Mouse (Mus musculus): Measurements from ENCODE around the gene Fcrl5. TPM values are rescaled to one million over a fixed set of nuclear protein-coding genes. Genes with fewer than 3 reads are reported as not detected.
"Not testable (repeated sequence)": the region's sequence is repeated elsewhere in the genome, so short reads cannot be mapped to it uniquely, and the experiment has no call there.

Gene Fcrl5
- polyA plus RNA-seq, 1 experiment from 2014 or later, result not detected

DNA sequence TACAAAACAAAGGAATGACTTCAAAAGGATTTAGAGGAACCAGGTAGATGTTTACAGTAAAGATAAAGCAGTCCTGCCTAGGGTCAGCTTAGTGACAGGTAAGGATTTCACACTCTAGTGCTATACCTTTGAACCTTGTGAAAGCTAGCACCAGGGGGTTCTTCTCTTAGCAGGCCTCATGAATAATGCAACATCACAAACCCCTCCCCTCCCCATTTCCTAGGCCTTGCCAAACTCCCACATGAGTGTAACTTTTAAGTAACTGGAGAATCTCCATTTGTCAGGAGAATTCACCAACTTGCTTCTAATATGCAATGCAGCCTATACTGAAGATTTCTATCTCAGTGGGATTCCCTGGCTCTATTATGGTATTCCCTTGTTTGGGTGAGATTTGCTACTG is 43.7 kb downstream of the Fcrl5 start:
- not testable (repeated sequence) for H3K27ac ChIP-seq (ENCODE audit: low read depth, low read length); H3K36me3 ChIP-seq (ENCODE audit: control insufficient read depth, insufficient read depth, low read length); DNase-seq (ENCODE audit: low spot score); H3K27me3 ChIP-seq (replicated peaks; ENCODE audit: control insufficient read depth, insufficient read depth, low read length); H3K4me2 ChIP-seq; H3K4me3 ChIP-seq (ENCODE audit: low read depth, low read length); H3K9ac ChIP-seq (ENCODE audit: low read depth, low read length); H3K9me3 ChIP-seq (ENCODE audit: control insufficient read depth, low read length); ATAC-seq (replicated peaks; ENCODE audit: low FRiP score); H3K4me1 ChIP-seq (replicated peaks; ENCODE audit: control insufficient read depth, insufficient read depth, low read length)

DNA sequence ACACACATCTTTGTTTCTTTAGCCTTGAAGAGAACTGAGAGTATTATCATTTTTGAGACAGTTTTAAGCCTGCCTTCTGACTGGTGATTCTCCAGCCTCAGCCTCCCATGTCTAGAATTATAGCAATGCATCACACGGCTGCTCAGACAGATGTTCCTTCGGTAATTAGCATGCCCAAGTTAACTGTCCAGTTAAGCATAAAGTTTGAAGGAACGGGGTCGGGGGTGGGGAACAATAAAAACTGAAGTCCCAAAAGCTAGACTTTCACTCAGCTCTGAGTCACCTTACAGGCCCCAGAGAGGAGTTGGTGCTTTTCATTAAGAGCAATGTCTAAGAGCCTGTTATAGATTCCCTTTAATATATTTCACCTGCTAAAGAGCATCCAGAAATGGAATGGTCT is 51.8 kb downstream of the Fcrl5 start:
- H3K27me3 ChIP-seq (replicated peaks; ENCODE audit: control insufficient read depth, insufficient read depth, low read length), result no peaks in the 10 kb centered on the region
- no peaks in the 10 kb centered on the region for H3K9me3 ChIP-seq (ENCODE audit: control insufficient read depth, low read length)
- no peak overlapping the region for H3K4me3 ChIP-seq (ENCODE audit: low read depth, low read length)
- no peak for DNase-seq (ENCODE audit: low spot score)
- H3K36me3 ChIP-seq (ENCODE audit: control insufficient read depth, insufficient read depth, low read length), result no peaks in the 10 kb centered on the region
- H3K9ac ChIP-seq (ENCODE audit: low read depth, low read length), result no peak overlapping the region
- H3K4me2 ChIP-seq, result no peak overlapping the region
- no peaks in the 10 kb centered on the region for H3K4me1 ChIP-seq (replicated peaks; ENCODE audit: control insufficient read depth, insufficient read depth, low read length)
- ATAC-seq (replicated peaks; ENCODE audit: low FRiP score), result no peak
- no peak overlapping the region for H3K27ac ChIP-seq (ENCODE audit: low read depth, low read length)
- WGBS, result 88% methylated on average over 4 of the region's 4 CpGs

DNA sequence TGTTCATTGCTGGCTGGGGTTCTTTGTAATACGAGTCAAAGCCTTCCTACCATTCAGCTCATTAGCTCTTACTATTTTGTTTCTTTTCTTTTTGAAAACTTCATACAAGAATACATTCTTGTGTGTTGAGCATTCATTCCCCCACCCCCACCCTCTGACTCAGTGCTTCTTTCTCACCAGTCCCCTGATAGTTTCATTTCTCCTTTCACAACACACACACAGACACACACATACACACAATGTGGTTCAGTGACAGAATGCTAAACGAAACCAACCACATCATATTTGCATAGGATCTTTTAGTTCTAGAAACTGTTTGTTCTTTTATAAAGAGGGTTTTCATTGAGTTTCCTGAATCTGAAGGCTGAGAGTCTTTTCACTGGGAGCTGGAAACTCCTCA is 52.3 kb downstream of the Fcrl5 start:
- H3K4me3 ChIP-seq (ENCODE audit: low read depth, low read length), result no peak overlapping the region
- H3K27ac ChIP-seq (ENCODE audit: low read depth, low read length), result no peak overlapping the region
- WGBS, result 74% methylated on average over 2 of the region's 2 CpGs
- no peaks in the 10 kb centered on the region for H3K36me3 ChIP-seq (ENCODE audit: control insufficient read depth, insufficient read depth, low read length)
- no peak overlapping the region for H3K4me2 ChIP-seq
- no peaks in the 10 kb centered on the region for H3K27me3 ChIP-seq (replicated peaks; ENCODE audit: control insufficient read depth, insufficient read depth, low read length)
- H3K9me3 ChIP-seq (ENCODE audit: control insufficient read depth, low read length), result no peaks in the 10 kb centered on the region
- no peak for DNase-seq (ENCODE audit: low spot score)
- no peaks in the 10 kb centered on the region for H3K4me1 ChIP-seq (replicated peaks; ENCODE audit: control insufficient read depth, insufficient read depth, low read length)
- H3K9ac ChIP-seq (ENCODE audit: low read depth, low read length), result no peak overlapping the region
- ATAC-seq (replicated peaks; ENCODE audit: low FRiP score), result no peak

DNA sequence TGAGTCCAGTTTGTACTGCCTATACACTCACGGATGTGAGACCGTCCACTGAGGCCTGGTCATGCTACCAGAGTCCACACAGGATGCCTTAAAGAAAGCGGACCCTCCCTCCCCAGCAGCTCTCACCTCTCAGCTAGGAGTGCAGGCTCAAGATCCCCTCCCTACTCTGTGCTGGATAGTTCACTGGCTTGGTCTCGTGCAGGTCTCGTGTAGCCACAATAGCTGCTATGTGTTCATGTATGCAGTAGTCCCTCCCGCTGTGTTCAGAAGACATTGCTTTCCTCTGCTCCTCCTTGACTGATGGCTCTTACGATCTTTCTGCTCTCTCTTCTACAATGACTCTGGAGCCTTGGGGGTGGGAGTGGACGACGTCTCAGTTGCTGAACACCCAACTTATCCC is 62.7 kb downstream of the Fcrl5 start:
- WGBS, result 82% methylated on average over 9 of the region's 9 CpGs
- Histone ChIP-seq H3K4me1 (replicated peaks; ENCODE audit: control insufficient read depth, insufficient read depth, low read length) (no peaks in the 10 kb centered on the region), H3K4me3 (ENCODE audit: low read depth, low read length) (no peak overlapping the region), H3K27ac (ENCODE audit: low read depth, low read length) (no peak overlapping the region), H3K9me3 (ENCODE audit: control insufficient read depth, low read length) (no peaks in the 10 kb centered on the region), H3K27me3 (replicated peaks; ENCODE audit: control insufficient read depth, insufficient read depth, low read length) (no peaks in the 10 kb centered on the region), H3K9ac (ENCODE audit: low read depth, low read length) (no peak overlapping the region), H3K36me3 (ENCODE audit: control insufficient read depth, insufficient read depth, low read length) (no peaks in the 10 kb centered on the region), H3K4me2 (no peak overlapping the region)
- no peak for DNase-seq (ENCODE audit: low spot score)
- no peak for ATAC-seq (replicated peaks; ENCODE audit: low FRiP score)

DNA sequence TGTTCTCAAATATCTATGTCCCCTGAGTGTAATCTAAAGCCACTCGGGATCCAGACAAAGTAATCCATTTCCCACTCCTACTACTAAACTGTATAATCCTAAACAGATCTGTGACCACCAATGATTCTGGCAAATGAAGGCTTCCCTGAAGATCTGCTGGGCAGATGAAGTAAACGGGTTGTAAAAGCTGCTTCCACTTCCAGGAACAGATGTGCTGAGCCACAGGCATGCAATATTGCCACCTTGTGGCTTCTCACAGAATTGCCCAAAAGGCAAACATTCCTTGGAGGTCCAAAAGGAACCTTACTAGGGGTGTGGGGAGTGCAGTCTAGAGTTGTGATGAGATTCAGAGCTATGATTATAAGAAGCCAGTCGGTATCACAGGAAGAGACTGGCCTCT is 63.5 kb downstream of the Fcrl5 start:
- H3K4me2 ChIP-seq, result no peak overlapping the region
- H3K9ac ChIP-seq (ENCODE audit: low read depth, low read length), result no peak overlapping the region
- WGBS, result 15% methylated on average over 3 of the region's 3 CpGs
- H3K4me3 ChIP-seq (ENCODE audit: low read depth, low read length), result no peak overlapping the region
- ATAC-seq (replicated peaks; ENCODE audit: low FRiP score) (no peak), DNase-seq (ENCODE audit: low spot score) (no peak)
- H3K36me3 ChIP-seq (ENCODE audit: control insufficient read depth, insufficient read depth, low read length), result no peaks in the 10 kb centered on the region
- no peaks in the 10 kb centered on the region for H3K4me1 ChIP-seq (replicated peaks; ENCODE audit: control insufficient read depth, insufficient read depth, low read length)
- no peak overlapping the region for H3K27ac ChIP-seq (ENCODE audit: low read depth, low read length)
- no peaks in the 10 kb centered on the region for H3K27me3 ChIP-seq (replicated peaks; ENCODE audit: control insufficient read depth, insufficient read depth, low read length)
- no peaks in the 10 kb centered on the region for H3K9me3 ChIP-seq (ENCODE audit: control insufficient read depth, low read length)

DNA sequence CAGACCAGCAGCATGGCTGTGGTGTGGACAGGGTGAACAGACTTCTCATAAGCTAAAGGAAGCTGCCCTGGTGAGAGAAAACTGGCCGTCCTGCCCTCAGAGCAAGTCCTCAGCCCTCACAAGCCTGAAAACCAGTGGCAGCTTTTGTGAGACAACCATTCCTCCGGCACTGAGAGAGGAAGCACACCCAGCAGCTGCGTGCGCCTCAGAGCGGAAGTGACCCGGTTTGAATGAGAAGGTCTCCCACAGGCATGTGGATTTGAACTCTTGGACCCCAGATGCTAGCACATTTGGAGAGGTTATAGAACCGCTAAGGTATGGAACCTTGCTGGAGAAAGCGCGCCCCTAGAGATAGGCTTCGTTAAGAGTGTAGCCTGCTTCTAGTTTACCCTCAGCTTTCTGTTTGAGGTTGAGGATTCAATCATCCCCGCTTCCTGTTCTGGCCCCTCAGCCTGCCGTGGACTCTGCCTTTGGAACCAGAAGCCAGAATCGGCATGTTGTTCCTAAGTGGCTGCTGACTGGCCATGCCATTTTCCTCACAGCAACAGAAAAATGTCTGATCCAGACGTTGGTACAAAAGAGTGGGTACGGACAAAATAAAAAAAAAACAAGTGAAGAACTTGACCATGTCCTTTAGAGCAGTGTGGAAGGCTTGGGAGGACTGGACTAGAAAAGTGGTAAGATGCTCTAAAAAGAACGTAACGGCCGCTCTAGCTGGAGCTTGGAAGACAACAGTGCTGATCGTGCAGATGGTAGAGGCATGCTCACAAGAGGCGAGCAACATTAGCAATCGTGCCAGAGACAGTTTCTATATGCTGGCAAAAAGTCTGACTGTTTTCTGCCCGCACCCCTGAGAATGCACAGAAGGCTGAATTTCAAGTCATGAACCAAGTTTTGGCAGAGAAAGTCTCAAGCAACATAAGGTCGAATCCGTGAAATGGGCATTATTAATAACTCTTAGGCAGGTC is 64.8 kb downstream of the Fcrl5 start:
- no peaks in the 10 kb centered on the region for H3K27me3 ChIP-seq (replicated peaks; ENCODE audit: control insufficient read depth, insufficient read depth, low read length)
- H3K9me3 ChIP-seq (ENCODE audit: control insufficient read depth, low read length), result no peaks in the 10 kb centered on the region
- DNase-seq (ENCODE audit: low spot score), result no peak
- WGBS, result 64% methylated on average over 24 of the region's 24 CpGs
- H3K27ac ChIP-seq (ENCODE audit: low read depth, low read length), result no peak overlapping the region
- no peak overlapping the region for H3K9ac ChIP-seq (ENCODE audit: low read depth, low read length)
- no peak overlapping the region for H3K4me2 ChIP-seq
- no peak overlapping the region for H3K4me3 ChIP-seq (ENCODE audit: low read depth, low read length)
- H3K36me3 ChIP-seq (ENCODE audit: control insufficient read depth, insufficient read depth, low read length), result no peaks in the 10 kb centered on the region
- ATAC-seq (replicated peaks; ENCODE audit: low FRiP score), result no peak
- no peaks in the 10 kb centered on the region for H3K4me1 ChIP-seq (replicated peaks; ENCODE audit: control insufficient read depth, insufficient read depth, low read length)

DNA sequence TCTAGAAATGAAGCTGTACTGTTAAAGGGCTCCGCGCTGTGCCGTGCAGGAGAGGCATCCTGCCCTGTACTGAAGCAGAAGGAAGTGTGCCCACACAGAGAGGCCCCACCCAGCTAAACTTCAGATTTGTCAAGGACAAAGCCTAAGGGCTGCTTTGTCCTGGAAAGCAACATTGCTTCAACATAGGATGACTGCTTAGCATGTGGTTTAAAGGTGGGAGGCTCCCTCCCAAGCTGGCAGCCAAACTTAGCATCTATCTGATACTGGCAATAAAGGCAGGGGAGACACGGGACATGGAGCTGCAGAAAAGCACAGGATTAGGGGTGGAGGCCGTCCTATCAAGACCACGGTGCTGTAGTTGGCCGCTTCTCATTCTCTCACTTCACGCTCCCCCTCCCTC is 65.6 kb downstream of the Fcrl5 start:
- no peak overlapping the region for H3K27ac ChIP-seq (ENCODE audit: low read depth, low read length)
- H3K4me1 ChIP-seq (replicated peaks; ENCODE audit: control insufficient read depth, insufficient read depth, low read length), result no peaks in the 10 kb centered on the region
- no peak overlapping the region for H3K9ac ChIP-seq (ENCODE audit: low read depth, low read length)
- no peaks in the 10 kb centered on the region for H3K27me3 ChIP-seq (replicated peaks; ENCODE audit: control insufficient read depth, insufficient read depth, low read length)
- H3K4me3 ChIP-seq (ENCODE audit: low read depth, low read length), result no peak overlapping the region
- no peak for DNase-seq (ENCODE audit: low spot score)
- no peaks in the 10 kb centered on the region for H3K9me3 ChIP-seq (ENCODE audit: control insufficient read depth, low read length)
- no peak overlapping the region for H3K4me2 ChIP-seq
- 53% methylated on average over 8 of the region's 8 CpGs for WGBS
- no peak for ATAC-seq (replicated peaks; ENCODE audit: low FRiP score)
- no peaks in the 10 kb centered on the region for H3K36me3 ChIP-seq (ENCODE audit: control insufficient read depth, insufficient read depth, low read length)

DNA sequence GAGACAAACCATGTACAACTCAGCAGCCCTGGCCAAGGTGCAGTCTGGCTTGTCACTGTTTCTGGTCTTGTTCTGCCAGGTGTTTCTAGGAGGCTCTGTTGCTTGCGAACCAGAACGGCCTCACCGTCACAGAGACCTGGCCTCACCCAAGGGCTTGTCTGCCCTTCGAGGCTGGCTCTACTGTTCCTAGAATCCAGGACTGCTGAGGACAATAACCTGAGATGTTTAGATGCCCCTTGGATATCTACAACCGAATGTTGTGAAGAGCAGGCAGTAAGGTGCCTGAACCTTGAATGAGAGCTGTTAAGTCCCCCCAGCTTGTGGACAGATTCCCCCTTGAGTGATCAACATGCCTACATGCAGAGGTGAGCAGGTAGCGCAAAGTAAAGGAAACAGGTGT is 67.2 kb downstream of the Fcrl5 start:
- no peak for ATAC-seq (replicated peaks; ENCODE audit: low FRiP score)
- WGBS, result 87% methylated on average over 6 of the region's 6 CpGs
- no peaks in the 10 kb centered on the region for H3K4me1 ChIP-seq (replicated peaks; ENCODE audit: control insufficient read depth, insufficient read depth, low read length)
- H3K9me3 ChIP-seq (ENCODE audit: control insufficient read depth, low read length), result no peaks in the 10 kb centered on the region
- no peak overlapping the region for H3K4me2 ChIP-seq
- H3K36me3 ChIP-seq (ENCODE audit: control insufficient read depth, insufficient read depth, low read length), result no peaks in the 10 kb centered on the region
- H3K4me3 ChIP-seq (ENCODE audit: low read depth, low read length), result no peak overlapping the region
- no peaks in the 10 kb centered on the region for H3K27me3 ChIP-seq (replicated peaks; ENCODE audit: control insufficient read depth, insufficient read depth, low read length)
- H3K9ac ChIP-seq (ENCODE audit: low read depth, low read length), result no peak overlapping the region
- no peak overlapping the region for H3K27ac ChIP-seq (ENCODE audit: low read depth, low read length)
- DNase-seq (ENCODE audit: low spot score), result no peak

DNA sequence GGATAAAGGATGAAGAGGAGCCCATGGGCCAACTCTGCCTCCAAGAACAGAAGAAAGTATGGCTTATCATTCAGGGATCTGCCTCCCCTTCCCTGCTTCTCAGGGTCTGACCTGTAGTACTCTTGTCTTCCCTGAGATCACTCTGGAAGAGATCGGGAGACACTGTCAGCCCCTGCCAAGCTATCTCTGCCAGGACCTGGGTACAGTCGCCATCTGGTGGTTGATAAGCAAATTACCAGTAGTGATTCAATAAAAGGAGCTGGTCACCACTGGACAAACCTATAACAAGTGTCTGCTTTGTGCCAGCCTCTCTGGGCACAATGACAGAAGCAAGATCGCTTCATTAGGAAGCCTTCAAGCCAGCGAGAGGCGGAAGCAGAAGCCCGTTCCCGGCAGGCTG is 68.8 kb downstream of the Fcrl5 start:
- no peak for ATAC-seq (replicated peaks; ENCODE audit: low FRiP score)
- DNase-seq (ENCODE audit: low spot score), result peak; percentile 34
- Histone ChIP-seq H3K4me3 (ENCODE audit: low read depth, low read length) (no peak overlapping the region), H3K27ac (ENCODE audit: low read depth, low read length) (no peak overlapping the region), H3K36me3 (ENCODE audit: control insufficient read depth, insufficient read depth, low read length) (no peaks in the 10 kb centered on the region), H3K27me3 (replicated peaks; ENCODE audit: control insufficient read depth, insufficient read depth, low read length) (no peaks in the 10 kb centered on the region), H3K9ac (ENCODE audit: low read depth, low read length) (no peak overlapping the region), H3K4me1 (replicated peaks; ENCODE audit: control insufficient read depth, insufficient read depth, low read length) (peaks cover 6% of the 10 kb centered on the region; the same call in 1 of the 2 replicates), H3K9me3 (ENCODE audit: control insufficient read depth, low read length) (no peaks in the 10 kb centered on the region), H3K4me2 (no peak overlapping the region)
- WGBS, result 30% methylated on average over 7 of the region's 7 CpGs

All from liver, embryonic 11.5 days (tissue).